Mouse (Mus musculus) forebrain, embryonic 13.5 days (tissue): ENCODE results near the gene Pdia2. TPM values are rescaled to one million over a fixed set of nuclear protein-coding genes. Genes with fewer than 3 reads are reported as not detected.

Experiments
- polyA plus RNA-seq: library from polyadenylated mRNA; unstranded; fragments of >200 nt; fragmentation: Nextera tagmentation; extraction: Ambion mirVana; gene quantifications from 2 replicates; pipeline ENCODE4 v1.2.1, GENCODE M21; 2015

Pdia2 gene
- polyA plus RNA-seq, 1 experiment from 2014 or later: not detected

Other genes with a start within 250 kb of the Pdia2 start
- gene A930017K11Rik, start 246.5 kb downstream of the Pdia2 start, polyA plus RNA-seq: not detected in 2 replicates
- 16.6 and 17.1 TPM in 2 replicates for gene Capn15, start 213.3 kb downstream of the Pdia2 start, polyA plus RNA-seq
- gene Rab11fip3, start 129.5 kb downstream of the Pdia2 start, polyA plus RNA-seq: 22.7 and 24.4 TPM in 2 replicates
- 25.8 and 25.9 TPM in 2 replicates for gene Decr2, start 108.8 kb downstream of the Pdia2 start, polyA plus RNA-seq
- gene Nme4, start 103.5 kb downstream of the Pdia2 start, polyA plus RNA-seq: 53.0 and 55.8 TPM in 2 replicates
- gene Tmem8, start 85.8 kb downstream of the Pdia2 start, polyA plus RNA-seq: 1.5 and 1.9 TPM in 2 replicates
- 230 and 241 TPM in 2 replicates for gene Mrpl28, start 75.6 kb downstream of the Pdia2 start, polyA plus RNA-seq
- 9.3 and 12.1 TPM in 2 replicates for gene Axin1, start 60.4 kb downstream of the Pdia2 start, polyA plus RNA-seq
- gene Rgs11, start 3.9 kb upstream of the Pdia2 start, polyA plus RNA-seq: 0.72 and 1.3 TPM in 2 replicates
- 10.0 and 11.4 TPM in 2 replicates for gene Arhgdig, start 8.7 kb upstream of the Pdia2 start, polyA plus RNA-seq
- 17.5 and 21.7 TPM in 2 replicates for gene Fam234a, start 45.2 kb upstream of the Pdia2 start, polyA plus RNA-seq
- 121 and 128 TPM in 2 replicates for gene Luc7l, start 53.8 kb upstream of the Pdia2 start, polyA plus RNA-seq
- gene Neurl1b, start 215.7 kb upstream of the Pdia2 start, polyA plus RNA-seq: 1.2 and 1.7 TPM in 2 replicates